Mouse (Mus musculus) hindbrain, postnatal 0 days (tissue): ENCODE measurements around the gene St6gal1. TPM values are rescaled to one million over a fixed set of nuclear protein-coding genes. Genes with fewer than 3 reads are reported as not detected.

ENCODE experiments used
- ATAC-seq: fragments of 200-750 bp; cut with Nextera tagmentation; 2 replicates; pipeline ENCODE4 v1.8.0; 2017; ENCODE audit warnings: mild to moderate bottlenecking, moderate TSS enrichment, moderate library complexity
- DNase-seq: peaks from one replicate; pipeline ENCODE4 v3.0.0-alpha.2; 2015; ENCODE audit warnings: low spot score
- H3K27ac ChIP-seq: fragments of 300-500 bp; sonication (generic); 2 replicates; pipeline ENCODE4 v1.5.1; 2014; ENCODE audit warnings: mild to moderate bottlenecking
- H3K27me3 ChIP-seq: fragments of 300-500 bp; sonication (generic); 2 replicates; pipeline ENCODE4 v1.6.1; 2014; ENCODE audit warnings: low read length, mixed read lengths; ENCODE audit not compliant: insufficient read depth
- H3K36me3 ChIP-seq: fragments of 300-500 bp; sonication (generic); 2 replicates; pipeline ENCODE4 v1.6.1; 2014; ENCODE audit warnings: low read length, mixed read lengths; ENCODE audit not compliant: insufficient read depth
- H3K4me1 ChIP-seq: fragments of 300-500 bp; sonication (generic); 2 replicates; pipeline ENCODE4 v1.6.1; 2014; ENCODE audit warnings: antibody characterized with exemption, low read length, mixed read lengths; ENCODE audit not compliant: insufficient read depth
- H3K4me2 ChIP-seq: fragments of 300-500 bp; sonication (generic); 2 replicates; pipeline ENCODE4 v1.6.1; 2014; ENCODE audit warnings: low read depth, mild to moderate bottlenecking, low read length, moderate library complexity, mixed read lengths
- H3K4me3 ChIP-seq: fragments of 300-500 bp; sonication (generic); 2 replicates; pipeline ENCODE4 v1.5.1; 2014; ENCODE audit warnings: low read length
- H3K9ac ChIP-seq: fragments of 300-500 bp; sonication (generic); replicated peaks from 2 replicates; pipeline ENCODE4 v1.6.1; 2014; ENCODE audit warnings: mild to moderate bottlenecking, low read length, moderate library complexity, mixed read lengths
- H3K9me3 ChIP-seq: fragments of 300-500 bp; sonication (generic); 2 replicates; pipeline ENCODE4 v1.6.1; 2016; ENCODE audit warnings: low read length, mixed read lengths
- CTCF ChIP-seq: IDR thresholded peaks from 2 replicates; pipeline ENCODE4 v1.5.1; 2016; ENCODE audit warnings: antibody characterized with exemption, control low read depth, low read depth
- WGBS: fragments of 180-500 bp; shearing (Covaris S2); extraction: QIAGEN DNeasy Blood & Tissue Kit; methylation state at CpG from one replicate; pipeline ENCODE4 v1.1.7; 2014; 5-methylcytosine and 5-hydroxymethylcytosine counted together
- polyA plus RNA-seq: library from polyadenylated mRNA; unstranded; fragments of >200 nt; fragmentation: Nextera tagmentation; extraction: Ambion mirVana; gene quantifications from 2 replicates; pipeline ENCODE4 v1.2.1, GENCODE M21; 2015
- total RNA-seq: library from RNA; depleted of rRNA; stranded (reverse); fragments of >200 nt; gene quantifications from 2 replicates; pipeline ENCODE4 v1.2.3, GENCODE M21; 2014

Gene St6gal1
- total and polyA plus RNA-seq, 2 experiments from 2014 or later, result 10.4 to 23.9 TPM

DNA sequence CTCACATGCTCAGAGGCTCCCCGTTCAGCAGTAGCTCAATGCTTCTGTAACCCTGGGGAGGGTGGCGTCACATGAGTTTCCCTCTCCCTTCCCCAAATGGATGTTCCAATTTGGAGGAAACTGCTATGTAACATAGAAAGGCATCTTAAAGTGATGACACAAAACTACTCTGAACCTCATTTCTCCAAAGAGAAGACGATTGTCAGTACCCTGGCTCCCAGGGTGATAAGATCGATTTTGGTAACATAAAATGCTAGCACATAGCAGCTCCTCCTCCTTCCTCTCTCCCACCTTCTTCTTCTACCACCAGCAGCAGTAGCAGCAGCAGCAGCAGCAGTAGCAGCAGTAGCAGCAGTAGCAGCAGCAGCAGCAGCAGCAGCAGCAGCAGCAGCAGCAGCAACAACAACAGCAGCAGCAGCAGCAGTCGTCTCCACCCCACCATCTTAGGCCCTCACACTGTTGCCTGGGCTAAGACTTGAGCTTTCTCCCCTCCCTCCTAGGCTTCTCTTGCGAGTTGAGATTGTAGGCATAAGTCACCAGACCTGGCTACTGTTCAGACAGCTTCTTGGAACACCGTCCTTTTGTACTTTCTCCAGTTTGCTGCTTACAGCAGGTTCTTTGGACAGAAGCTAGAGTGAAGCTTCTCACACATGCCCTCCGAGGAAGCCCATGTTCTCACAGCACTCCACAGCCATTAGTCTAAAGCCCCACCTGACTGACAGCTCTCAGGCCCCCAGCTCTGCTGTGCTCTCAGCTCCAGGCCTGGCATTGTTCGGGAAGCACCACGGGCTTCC is 81.5 kb downstream of the St6gal1 start:
- peak; percentile 32 for DNase-seq

DNA sequence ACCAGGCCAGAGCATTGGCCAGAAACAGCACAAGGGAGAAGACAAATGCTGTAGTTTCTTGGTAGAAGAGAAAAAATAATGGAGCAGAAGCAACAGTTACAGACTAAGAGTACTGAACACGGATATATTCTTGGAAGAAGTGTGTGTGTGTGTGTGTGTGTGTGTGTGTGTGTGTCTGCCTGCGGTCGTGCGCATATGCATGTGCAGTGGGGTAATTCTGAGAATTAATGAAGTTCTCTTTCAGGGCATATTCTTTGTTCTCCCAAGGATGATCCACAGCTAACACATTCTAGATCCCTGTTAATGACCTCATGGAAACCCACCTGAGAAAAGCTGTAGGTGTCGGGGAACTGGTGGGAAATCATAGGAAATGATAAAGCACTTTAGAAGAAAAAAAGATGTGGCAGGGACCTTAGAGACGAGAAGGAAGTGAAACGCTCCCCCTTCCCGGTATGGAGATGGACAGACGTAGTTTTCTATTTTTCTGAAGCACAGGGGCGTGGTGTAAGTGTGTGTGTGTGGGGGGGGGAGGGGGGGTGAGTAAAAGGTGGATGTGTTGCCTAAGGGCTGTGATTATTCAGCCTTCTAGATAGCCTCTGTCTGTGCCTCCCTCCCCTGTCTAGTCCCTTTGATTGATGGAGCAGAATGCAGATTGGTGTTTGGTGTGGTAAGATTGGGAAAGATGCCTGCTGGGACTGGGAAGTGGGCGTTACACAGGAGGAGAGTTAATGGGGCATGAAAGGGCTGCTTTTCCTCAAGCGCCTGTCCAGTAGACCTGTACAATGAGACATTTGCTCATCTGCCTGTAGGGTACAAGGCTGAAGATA is 82.8 kb downstream of the St6gal1 start:
- ATAC-seq (peak; percentile 54), DNase-seq (peak; percentile 18)
- WGBS, result 48% methylated on average over 12 of the region's 12 CpGs
- no peak overlapping the region for H3K9ac ChIP-seq
- no peak overlapping the region for H3K27ac ChIP-seq
- H3K4me1 ChIP-seq, result no peaks in the 10 kb centered on the region
- no peaks in the 10 kb centered on the region for H3K9me3 ChIP-seq
- TF ChIP-seq CTCF, result no peak
- no peaks in the 10 kb centered on the region for H3K27me3 ChIP-seq
- no peak overlapping the region for H3K4me3 ChIP-seq
- H3K4me2 ChIP-seq, result no peak overlapping the region
- H3K36me3 ChIP-seq, result no peaks in the 10 kb centered on the region

More for the DNA sequence above, 81.5 kb downstream of the St6gal1 start:
- no peaks in the 10 kb centered on the region for H3K27me3 ChIP-seq
- no peak overlapping the region for H3K27ac ChIP-seq
- H3K36me3 ChIP-seq, result no peaks in the 10 kb centered on the region
- ATAC-seq, result no peak
- H3K4me2 ChIP-seq, result no peak overlapping the region
- H3K9me3 ChIP-seq, result no peaks in the 10 kb centered on the region
- TF ChIP-seq CTCF, result no peak
- H3K4me3 ChIP-seq, result no peak overlapping the region
- no peak overlapping the region for H3K9ac ChIP-seq
- 51% methylated on average over 10 of the region's 10 CpGs for WGBS
- no peaks in the 10 kb centered on the region for H3K4me1 ChIP-seq

GRCm38 (mm10) chr16:23308012-23308554 is 83.5 kb downstream of the St6gal1 start:
- no peak for DNase-seq
- Histone ChIP-seq H3K4me3 (no peak overlapping the region), H3K27me3 (no peaks in the 10 kb centered on the region), H3K9ac (no peak overlapping the region), H3K27ac (no peak overlapping the region), H3K36me3 (no peaks in the 10 kb centered on the region), H3K4me2 (no peak overlapping the region), H3K9me3 (no peaks in the 10 kb centered on the region), H3K4me1 (no peaks in the 10 kb centered on the region)
- WGBS, result 78% methylated on average over 4 of the region's 4 CpGs
- no peak for TF ChIP-seq CTCF
- no peak for ATAC-seq

GRCm38 (mm10) chr16:23309080-23309479 is 84.5 kb downstream of the St6gal1 start:
- ATAC-seq (no peak), DNase-seq (no peak)
- no peak overlapping the region for H3K4me3 ChIP-seq
- no peak for TF ChIP-seq CTCF
- H3K9ac ChIP-seq, result no peak overlapping the region
- H3K27me3 ChIP-seq, result no peaks in the 10 kb centered on the region
- H3K4me1 ChIP-seq, result no peaks in the 10 kb centered on the region
- no peaks in the 10 kb centered on the region for H3K9me3 ChIP-seq
- no peaks in the 10 kb centered on the region for H3K36me3 ChIP-seq
- WGBS, result 84% methylated on average over 4 of the region's 4 CpGs
- H3K4me2 ChIP-seq, result no peak overlapping the region
- H3K27ac ChIP-seq, result no peak overlapping the region

- WGBS, result 96% methylated on average over 9 of the region's 9 CpGs
- H3K27me3 ChIP-seq, result no peaks in the 10 kb centered on the region
These were observed 88.1 kb downstream of the St6gal1 start for GRCm38 (mm10) chr16:23312604-23313003.

DNA sequence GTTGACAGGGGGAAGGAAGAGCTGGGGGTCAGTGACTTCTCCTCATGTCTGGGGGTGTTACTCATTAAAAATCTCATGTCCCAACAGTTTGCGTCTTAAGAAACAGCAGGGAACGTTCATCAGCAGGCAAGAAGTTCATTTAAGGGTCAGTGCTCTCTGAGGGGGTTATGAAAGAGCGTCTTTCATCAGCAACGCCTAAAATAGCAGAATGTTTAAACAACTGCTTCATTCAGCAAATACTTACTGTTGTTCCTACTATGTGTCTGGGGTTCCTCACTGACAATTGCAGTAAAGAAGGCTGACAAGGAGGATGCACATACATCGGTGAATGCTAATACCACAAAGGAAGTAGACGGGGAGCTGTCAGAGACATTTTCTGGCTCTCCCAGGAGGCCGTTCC is 90.2 kb downstream of the St6gal1 start:
- DNase-seq (no peak), ATAC-seq (no peak)
- H3K9me3 ChIP-seq, result no peaks in the 10 kb centered on the region
- H3K4me2 ChIP-seq, result no peak overlapping the region
- H3K27me3 ChIP-seq, result no peaks in the 10 kb centered on the region
- 12% methylated on average over 7 of the region's 7 CpGs for WGBS
- no peaks in the 10 kb centered on the region for H3K36me3 ChIP-seq
- TF ChIP-seq CTCF, result no peak
- no peak overlapping the region for H3K27ac ChIP-seq
- H3K9ac ChIP-seq, result no peak overlapping the region
- H3K4me3 ChIP-seq, result no peak overlapping the region
- H3K4me1 ChIP-seq, result no peaks in the 10 kb centered on the region

More at GRCm38 (mm10) chr16:23312604-23313003, 88.1 kb downstream of the St6gal1 start:
- ATAC-seq, result no peak
- no peaks in the 10 kb centered on the region for H3K4me1 ChIP-seq
- DNase-seq, result no peak
- no peak for TF ChIP-seq CTCF
- H3K4me2 ChIP-seq, result no peak overlapping the region
- H3K9me3 ChIP-seq, result no peaks in the 10 kb centered on the region
- H3K4me3 ChIP-seq, result no peak overlapping the region
- no peaks in the 10 kb centered on the region for H3K36me3 ChIP-seq
- no peak overlapping the region for H3K27ac ChIP-seq
- H3K9ac ChIP-seq, result no peak overlapping the region
